Mouse (Mus musculus) stomach, postnatal 0 days (tissue): ENCODE results near the gene Serpine2.

Experiments used
- CTCF ChIP-seq: IDR thresholded peaks from 2 replicates; pipeline ENCODE4 v1.5.1; 2016; ENCODE audit warnings: antibody characterized with exemption, low read depth, mild to moderate bottlenecking, moderate library complexity
- EP300 ChIP-seq: optimal IDR thresholded peaks from 2 replicates; pipeline ENCODE3; 2016; ENCODE audit warnings: antibody characterized with exemption

- TF ChIP-seq CTCF (no peak), EP300 (no peak)
Measured at GRCm38 (mm10) chr1:79861130-79861942, at the start of gene Serpine2.
